Mouse (Mus musculus) heart, adult 2 months (tissue): ENCODE results near the gene Tm4sf4. TPM values are rescaled to one million over a fixed set of nuclear protein-coding genes. Genes with fewer than 3 reads are reported as not detected.
A peak's percentile ranks its signal among the peaks of the same experiment; 100 is the strongest.

Source experiments
- DNase-seq, 2 experiments: peaks; one replicate each; pipeline ENCODE4 v3.0.0; 2021
- H3K27ac ChIP-seq: fragments of 200-600 bp; 2 replicates; pipeline ENCODE4 v1.8.1; 2022
- H3K27me3 ChIP-seq: fragments of 200-500 bp; 2 replicates; pipeline ENCODE4 v1.6.1; 2012; ENCODE audit warnings: mild to moderate bottlenecking, low read length, inconsistent platforms, mixed read lengths; ENCODE audit not compliant: control insufficient read depth, insufficient read depth
- H3K36me3 ChIP-seq: fragments of 200-500 bp; 2 replicates; pipeline ENCODE4 v1.6.1; 2012; ENCODE audit warnings: low read length, inconsistent platforms; ENCODE audit not compliant: control insufficient read depth, insufficient read depth
- H3K4me1 ChIP-seq: fragments of 200-500 bp; 2 replicates; pipeline ENCODE4 v1.6.1; 2011; ENCODE audit warnings: low read length; ENCODE audit not compliant: control insufficient read depth, insufficient read depth
- H3K4me3 ChIP-seq: fragments of 200-600 bp; 2 replicates; pipeline ENCODE4 v1.8.1; 2022
- H3K79me2 ChIP-seq: fragments of 200-500 bp; replicated peaks from 2 replicates; pipeline ENCODE4 v1.6.1; 2012; ENCODE audit warnings: mild to moderate bottlenecking, inconsistent platforms, low read length, moderate library complexity, mixed read lengths; ENCODE audit not compliant: control insufficient read depth, insufficient read depth
- H3K9ac ChIP-seq: fragments of 200-500 bp; 2 replicates; pipeline ENCODE4 v1.6.1; 2012; ENCODE audit warnings: low read depth, mild to moderate bottlenecking, control low read depth, inconsistent platforms, low read length, mixed read lengths
- CTCF ChIP-seq: fragments of 200-600 bp; IDR thresholded peaks from 2 replicates; pipeline ENCODE4 v1.8.1; 2022; ENCODE audit warnings: antibody characterized with exemption, mild to moderate bottlenecking, moderate library complexity
- EP300 ChIP-seq: fragments of 200-500 bp; IDR thresholded peaks from 2 replicates; pipeline ENCODE4 v1.6.1; 2011; ENCODE audit warnings: low read depth, low read length, control low read depth; ENCODE audit not compliant: insufficient read depth
- POLR2A ChIP-seq: fragments of 200-500 bp; IDR thresholded peaks from 2 replicates; pipeline ENCODE4 v1.6.1; 2011; ENCODE audit warnings: mild to moderate bottlenecking, low read depth, low read length, control low read depth; ENCODE audit not compliant: insufficient read depth
- WGBS: fragments of 180-500 bp; shearing (Covaris S2); methylation state at CpG from one replicate; pipeline ENCODE4 v1.1.7; 2018; 5-methylcytosine and 5-hydroxymethylcytosine counted together
- intact Hi-C: fragments of 180-260 bp; cut with DNase I; formaldehyde crosslinking; loops from one replicate; pipeline ENCODE4 v1.15.1; 2025
- long read RNA-seq: library from polyadenylated mRNA; stranded (forward); transcript quantifications from one replicate; pipeline ENCODE4 v2.0.0, GENCODE M21; 2021
- polyA plus RNA-seq: library from polyadenylated mRNA; depleted of rRNA; stranded (reverse); fragments of >200 nt; gene quantifications from 2 replicates; pipeline ENCODE4 v1.2.3, GENCODE M21; 2012; rRNA removed
- total RNA-seq, 2 experiments: library from RNA; stranded (reverse); gene quantifications; 2 replicates each; pipeline ENCODE4 v1.2.3; 2021

Gene Tm4sf4
- total RNA-seq (under 1 TPM; 0.14 to 0.16 TPM), polyA plus RNA-seq (0.14 and 0.23 TPM in 2 replicates)
- long read RNA-seq, result 0 reads

DNA sequence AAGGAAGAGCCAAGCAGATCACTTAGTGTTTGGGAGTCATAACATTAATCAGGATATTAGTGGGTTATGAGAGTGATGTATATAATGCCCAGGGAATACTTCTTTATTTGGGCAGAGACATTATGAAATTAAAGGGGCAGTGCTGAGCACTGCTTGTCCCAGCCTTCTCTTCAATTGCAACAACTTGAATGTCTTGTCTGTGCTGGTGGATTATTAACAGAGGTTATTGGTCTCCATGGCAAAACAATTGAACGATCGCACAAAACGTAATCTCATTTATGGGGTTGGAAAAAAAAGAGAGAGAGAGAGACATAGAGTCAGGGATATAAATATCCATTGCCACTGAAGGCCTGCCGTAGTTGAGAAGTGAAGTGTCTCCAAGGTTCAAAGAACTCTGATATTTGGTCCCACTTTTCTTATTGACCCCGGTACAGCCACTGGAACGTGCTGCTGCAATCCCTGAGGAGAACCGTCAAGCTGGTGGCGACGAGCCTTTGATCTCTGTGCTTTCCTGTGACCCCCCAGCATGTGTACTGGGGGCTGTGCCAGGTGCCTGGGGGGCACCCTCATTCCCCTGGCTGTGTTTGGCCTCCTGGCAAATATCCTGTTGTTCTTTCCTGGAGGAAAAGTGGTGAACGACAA lies at the start of gene Tm4sf4:
Gene Tm4sf4 (plus strand): TSS at position 226 of the 642 bp plus-strand sequence.
- H3K4me1 ChIP-seq, result peaks cover 3% of the 10 kb centered on the region; the same call in 1 of the 2 replicates
- no peaks in the 10 kb centered on the region for H3K27me3 ChIP-seq
- H3K9ac ChIP-seq, result no peak within 1 kb of the TSS
- no peak within 1 kb of the TSS for H3K4me3 ChIP-seq
- H3K79me2 ChIP-seq, result no peaks in the 10 kb centered on the region
- TF ChIP-seq POLR2A (no peak), CTCF (no peak), EP300 (no peak)
- no peak within 1 kb of the TSS for H3K27ac ChIP-seq
- no peak for DNase-seq
- intact Hi-C loops, result loop anchor here (5.0 kb wide), 1 partner anchor 38 kb away; no protein-coding TSS in a partner anchor
- WGBS, result 73% methylated on average over 10 of the region's 10 CpGs
- H3K36me3 ChIP-seq, result peaks cover 2% of the 10 kb centered on the region; the same call in 1 of the 2 replicates

GRCm38 (mm10) chr3:57386423-57386822 lies 38.7 kb upstream of the Tm4sf4 start:
- Histone ChIP-seq H3K9ac (no peak overlapping the region), H3K4me3 (no peak overlapping the region), H3K4me1 (peaks cover 2% of the 10 kb centered on the region; the same call in 1 of the 2 replicates), H3K36me3 (peaks cover 3% of the 10 kb centered on the region; the same call in 1 of the 2 replicates), H3K79me2 (no peaks in the 10 kb centered on the region), H3K27me3 (no peaks in the 10 kb centered on the region), H3K27ac (no peak overlapping the region; the same call in 1 of the 2 replicates)
- 60% methylated on average over 6 of the region's 6 CpGs for WGBS
- TF ChIP-seq CTCF (no peak), POLR2A (no peak), EP300 (no peak)
- no peak for DNase-seq
- intact Hi-C loops, result loop anchor here (5.0 kb wide), 1 partner anchor 41 kb away; the partner anchor contains the start of gene Tm4sf4

GRCm38 (mm10) chr3:57386895-57387294 lies 38.2 kb upstream of the Tm4sf4 start:
- no peaks in the 10 kb centered on the region for H3K79me2 ChIP-seq
- peak overlapping the region; percentile 12; the same call in 1 of the 2 replicates for H3K27ac ChIP-seq
- peaks cover 2% of the 10 kb centered on the region; the same call in 1 of the 2 replicates for H3K4me1 ChIP-seq
- H3K4me3 ChIP-seq, result no peak overlapping the region
- no peak for DNase-seq
- WGBS, result 10% methylated on average over 2 of the region's 2 CpGs
- peaks cover 3% of the 10 kb centered on the region; the same call in 1 of the 2 replicates for H3K36me3 ChIP-seq
- intact Hi-C loops, result loop anchor here (5.0 kb wide), 1 partner anchor 40 kb away; the partner anchor contains the start of gene Tm4sf4
- no peaks in the 10 kb centered on the region for H3K27me3 ChIP-seq
- no peak for TF ChIP-seq CTCF
- no peak for TF ChIP-seq EP300
- no peak for TF ChIP-seq POLR2A
- H3K9ac ChIP-seq, result no peak overlapping the region

DNA sequence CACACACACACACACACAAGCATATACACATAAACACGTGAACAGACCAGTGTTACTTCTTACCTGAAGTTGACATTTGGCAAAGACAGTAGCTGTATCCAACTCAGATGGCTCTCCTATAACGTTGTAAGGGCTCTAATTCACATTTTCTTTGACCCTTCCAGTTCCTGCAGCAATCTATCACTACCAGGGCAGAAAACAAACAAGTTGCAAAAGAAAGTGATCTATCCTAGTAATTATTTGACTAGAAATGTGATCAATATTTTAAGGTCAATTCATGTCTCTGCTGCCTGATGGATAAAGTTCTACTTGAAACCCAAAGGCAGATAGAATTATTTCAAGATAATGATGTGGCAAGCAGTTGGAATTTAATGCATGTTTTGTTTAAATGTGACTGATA lies 37.5 kb upstream of the Tm4sf4 start:
- Histone ChIP-seq H3K9ac (no peak overlapping the region), H3K27me3 (no peaks in the 10 kb centered on the region), H3K4me1 (peaks cover 2% of the 10 kb centered on the region; the same call in 1 of the 2 replicates), H3K36me3 (peaks cover 3% of the 10 kb centered on the region; the same call in 1 of the 2 replicates), H3K27ac (no peak overlapping the region), H3K4me3 (no peak overlapping the region), H3K79me2 (no peaks in the 10 kb centered on the region)
- intact Hi-C loops, result loop anchor here (5.0 kb wide), 1 partner anchor 40 kb away; the partner anchor contains the start of gene Tm4sf4
- DNase-seq, result no peak
- TF ChIP-seq POLR2A, result no peak
- no peak for TF ChIP-seq EP300
- no peak for TF ChIP-seq CTCF
- WGBS, result 70% methylated on average over 2 of the region's 2 CpGs

DNA sequence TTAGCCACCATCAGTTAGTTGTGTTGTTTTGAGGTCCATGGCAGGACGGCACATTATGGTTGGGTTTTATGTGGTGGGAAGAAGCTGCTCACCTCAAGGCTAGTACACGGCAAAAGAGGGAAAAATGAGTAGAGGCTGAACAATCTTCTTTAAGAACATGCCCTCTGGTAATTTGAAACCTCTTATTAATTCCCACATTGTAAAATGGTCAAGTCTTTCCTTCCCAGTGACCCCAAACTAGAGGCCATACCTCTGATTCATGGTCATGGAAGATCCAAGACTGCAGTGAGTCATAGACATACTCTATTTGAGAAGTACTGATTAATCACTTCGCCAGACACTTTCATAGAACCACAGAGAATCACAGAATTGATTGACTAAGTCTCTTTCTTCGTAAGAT lies 13.6 kb upstream of the Tm4sf4 start:
- DNase-seq, result no peak
- no peak overlapping the region for H3K9ac ChIP-seq
- no peaks in the 10 kb centered on the region for H3K79me2 ChIP-seq
- H3K36me3 ChIP-seq, result no peaks in the 10 kb centered on the region
- H3K4me1 ChIP-seq, result no peaks in the 10 kb centered on the region
- H3K4me3 ChIP-seq, result no peak overlapping the region
- H3K27me3 ChIP-seq, result no peaks in the 10 kb centered on the region
- intact Hi-C loops, result no loop called here
- H3K27ac ChIP-seq, result no peak overlapping the region
- no peak for TF ChIP-seq POLR2A
- WGBS, result 94% methylated on average over 4 of the region's 4 CpGs

DNA sequence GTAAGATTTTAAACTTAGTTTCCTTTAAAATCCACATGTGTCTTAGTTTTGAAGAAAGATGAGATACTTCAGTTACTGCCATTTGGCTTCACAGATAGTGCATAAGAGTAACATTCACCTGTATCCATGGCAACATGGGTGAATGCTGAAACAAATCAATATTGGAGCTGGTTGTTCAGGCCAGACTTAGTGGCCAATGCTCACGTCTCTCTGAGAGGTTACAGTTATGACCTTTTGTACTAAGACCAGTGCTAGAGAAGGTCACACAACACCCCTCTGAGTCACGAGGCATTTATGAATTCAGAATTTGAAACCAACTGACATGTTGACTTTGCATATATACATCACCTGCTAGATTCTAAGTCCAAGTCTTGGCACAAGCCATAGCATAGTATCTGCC lies 4.9 kb upstream of the Tm4sf4 start:
- H3K36me3 ChIP-seq, result no peaks in the 10 kb centered on the region
- 61% methylated on average over 2 of the region's 2 CpGs for WGBS
- H3K79me2 ChIP-seq, result no peaks in the 10 kb centered on the region
- H3K4me1 ChIP-seq, result no peaks in the 10 kb centered on the region; the same call in 1 of the 2 replicates
- H3K27ac ChIP-seq, result no peak overlapping the region
- intact Hi-C loops, result loop anchor here (5.0 kb wide), 1 partner anchor 78 kb away; no protein-coding TSS in a partner anchor
- H3K9ac ChIP-seq, result no peak overlapping the region
- no peak for DNase-seq
- H3K4me3 ChIP-seq, result no peak overlapping the region
- TF ChIP-seq CTCF, result no peak
- no peaks in the 10 kb centered on the region for H3K27me3 ChIP-seq
